Mouse (Mus musculus): ENCODE measurements around the gene Spic.

GRCm38 (mm10) chr10:88684925-88685324 lies at the start of gene Spic:
- no peak for TF ChIP-seq TAL1 (IDR thresholded peaks at IDR 0.05; ENCODE audit: low read length)
- no peak for TF ChIP-seq GATA1 (IDR thresholded peaks at IDR 0.05; ENCODE audit: low read length)
